ENCODE assay signal across 18 mouse cellular contexts in genomic region chr11:113896006-113896405, GRCm38 (mm10).
"Had no signal": no experiment of that assay in that cellular context is flagged by ENCODE, and none has a peak within 500 bp of the region (broad histone marks: within the 10 kb centered on the region; RNA-seq: fewer than 3 reads in every experiment).

No protein-coding gene starts in this region.

- ATAC-seq: hindbrain, postnatal 0 days; intestine, embryonic 16.5 days; liver, embryonic 12.5 days had no signal

- DNase-seq: gastrocnemius, adult 2 months; gastrocnemius, postnatal 10 days; gastrocnemius, postnatal 25 days; heart, adult 11 months; heart, adult 2 months; heart, postnatal 14 days; heart, postnatal 36 days; kidney, adult 11 months; kidney, adult 2 months; kidney, adult 9 months; kidney, postnatal 14 days; kidney, postnatal 36 days; layer of hippocampus, adult 9-11 months; layer of hippocampus, postnatal 36 days; left cerebral cortex, postnatal 4 days had no signal
